Mouse (Mus musculus): ENCODE measurements around the gene Klhl12.
"Not testable (repeated sequence)": the region's sequence is repeated elsewhere in the genome, so short reads cannot be mapped to it uniquely, and the experiment has no call there.

- not testable (repeated sequence) for TF ChIP-seq CTCF (IDR thresholded peaks at IDR 0.05; ENCODE audit: control insufficient read depth, insufficient read depth, insufficient read length); USF1 (IDR thresholded peaks at IDR 0.05; ENCODE audit: low read depth); MAX (IDR thresholded peaks at IDR 0.05); CEBPB (IDR thresholded peaks at IDR 0.05; ENCODE audit: low read depth); MYOD1 (IDR thresholded peaks at IDR 0.05; ENCODE audit: control insufficient read depth, insufficient read length, low read depth)
These were observed 62.5 kb downstream of the Klhl12 start for GRCm38 (mm10) chr1:134517841-134518240.

Data from C2C12 (cell line).